Mouse (Mus musculus) brain, embryonic 14.5 days (tissue): Measurements from ENCODE around the gene Sirt2.

Experiments
- CTCF ChIP-seq: fragments of 200-500 bp; IDR thresholded peaks from 2 replicates; pipeline ENCODE4 v1.5.1; 2012; ENCODE audit warnings: inconsistent platforms, mild to moderate bottlenecking, moderate library complexity, borderline replicate concordance; ENCODE audit not compliant: insufficient read depth, insufficient read length; ENCODE audit errors: extremely low read depth
- POLR2A ChIP-seq: fragments of 200-500 bp; IDR thresholded peaks from 2 replicates; pipeline ENCODE4 v1.6.1; 2012; ENCODE audit warnings: mild to moderate bottlenecking, inconsistent platforms, borderline replicate concordance; ENCODE audit not compliant: poor library complexity, insufficient read depth, insufficient read length, severe bottlenecking; ENCODE audit errors: extremely low read depth

- TF ChIP-seq CTCF (no peak), POLR2A (no peak)
These were observed 25.2 kb upstream of the Sirt2 start for GRCm38 (mm10) chr7:28741368-28741708.
